Mouse (Mus musculus): ENCODE measurements around the gene Hp. TPM values are rescaled to one million over a fixed set of nuclear protein-coding genes. Genes with fewer than 3 reads are reported as not detected.

The Hp gene
- 4.9 and 8.2 TPM in 2 replicates for polyA plus RNA-seq (2015; fragmentation: Nextera tagmentation; extraction: Ambion mirVana)

GRCm38 (mm10) chr8:109578900-109579301 lies at the start of gene Hp:
Gene Hp, minus strand, starts transcription at chr8:109579172.
- WGBS = 34% methylated on average over 8 of the region's 8 CpGs
- Histone ChIP-seq H3K4me3 (ENCODE audit: low read length) (no peak within 1 kb of the TSS), H3K9me3 (ENCODE audit: low read length) (peaks cover 2% of the 10 kb centered on the region), H3K27ac (ENCODE audit: low read length) (no peak within 1 kb of the TSS), H3K27me3 (ENCODE audit: insufficient read depth, low read length) (no peaks in the 10 kb centered on the region), H3K9ac (replicated peaks; ENCODE audit: low read length) (no peak within 1 kb of the TSS), H3K4me2 (replicated peaks; ENCODE audit: low read depth, low read length) (no peak within 1 kb of the TSS), H3K36me3 (ENCODE audit: insufficient read depth, low read length) (no peaks in the 10 kb centered on the region), H3K4me1 (ENCODE audit: insufficient read depth, low read length) (no peaks in the 10 kb centered on the region)
- ATAC-seq (ENCODE audit: low FRiP score, low TSS enrichment) = no peak

GRCm38 (mm10) chr8:109628638-109629037 lies 49.7 kb upstream of the Hp start:
- Histone ChIP-seq H3K4me3 (ENCODE audit: low read length) (no peak overlapping the region), H3K36me3 (ENCODE audit: insufficient read depth, low read length) (no peaks in the 10 kb centered on the region), H3K4me2 (replicated peaks; ENCODE audit: low read depth, low read length) (no peak overlapping the region), H3K9me3 (ENCODE audit: low read length) (peaks cover 6% of the 10 kb centered on the region; the same call in 1 of the 2 replicates), H3K4me1 (ENCODE audit: insufficient read depth, low read length) (no peaks in the 10 kb centered on the region), H3K27me3 (ENCODE audit: insufficient read depth, low read length) (no peaks in the 10 kb centered on the region), H3K27ac (ENCODE audit: low read length) (no peak overlapping the region), H3K9ac (replicated peaks; ENCODE audit: low read length) (no peak overlapping the region)
- ATAC-seq (ENCODE audit: low FRiP score, low TSS enrichment) = no peak
- 64% methylated on average over 6 of the region's 6 CpGs for WGBS

- H3K36me3 ChIP-seq (ENCODE audit: insufficient read depth, low read length) = no peaks in the 10 kb centered on the region
- H3K4me1 ChIP-seq (ENCODE audit: insufficient read depth, low read length) = no peaks in the 10 kb centered on the region
- H3K9me3 ChIP-seq (ENCODE audit: low read length) = no peaks in the 10 kb centered on the region
- no peak overlapping the region for H3K9ac ChIP-seq (replicated peaks; ENCODE audit: low read length)
- H3K27ac ChIP-seq (ENCODE audit: low read length) = no peak overlapping the region
- H3K27me3 ChIP-seq (ENCODE audit: insufficient read depth, low read length) = no peaks in the 10 kb centered on the region
- H3K4me3 ChIP-seq (ENCODE audit: low read length) = no peak overlapping the region
- ATAC-seq (ENCODE audit: low FRiP score, low TSS enrichment) = no peak
- no peak overlapping the region for H3K4me2 ChIP-seq (replicated peaks; ENCODE audit: low read depth, low read length)
- WGBS = 89% methylated on average over 3 of the region's 3 CpGs
These were observed 36.6 kb upstream of the Hp start for GRCm38 (mm10) chr8:109615569-109615968.

GRCm38 (mm10) chr8:109614243-109615210 lies 35.6 kb upstream of the Hp start, which contains the start of gene Pkd1l3:
Gene Pkd1l3, plus strand, starts transcription at chr8:109614517.
- H3K4me2 ChIP-seq (replicated peaks; ENCODE audit: low read depth, low read length) = no peak within 1 kb of the TSS
- no peaks in the 10 kb centered on the region for H3K27me3 ChIP-seq (ENCODE audit: insufficient read depth, low read length)

GRCm38 (mm10) chr8:109609153-109609502 lies 30.2 kb upstream of the Hp start:
- Histone ChIP-seq H3K4me1 (ENCODE audit: insufficient read depth, low read length) (peaks cover 12% of the 10 kb centered on the region), H3K9ac (replicated peaks; ENCODE audit: low read length) (peak overlapping the region; percentile 83), H3K27ac (ENCODE audit: low read length) (peak overlapping the region; percentile 99), H3K27me3 (ENCODE audit: insufficient read depth, low read length) (no peaks in the 10 kb centered on the region), H3K4me3 (ENCODE audit: low read length) (peak overlapping the region; percentile 73), H3K9me3 (ENCODE audit: low read length) (no peaks in the 10 kb centered on the region), H3K4me2 (replicated peaks; ENCODE audit: low read depth, low read length) (peak overlapping the region; percentile 78), H3K36me3 (ENCODE audit: insufficient read depth, low read length) (0 out of 2 replicates have a peak, but pooled peaks cover 2% of the 10 kb centered on the region)
- 7% methylated on average over 5 of the region's 5 CpGs for WGBS
- ATAC-seq (ENCODE audit: low FRiP score, low TSS enrichment) = no peak

More at GRCm38 (mm10) chr8:109614243-109615210, 35.6 kb upstream of the Hp start, which contains the start of gene Pkd1l3:
- Histone ChIP-seq H3K9me3 (ENCODE audit: low read length) (no peaks in the 10 kb centered on the region), H3K4me1 (ENCODE audit: insufficient read depth, low read length) (no peaks in the 10 kb centered on the region), H3K36me3 (ENCODE audit: insufficient read depth, low read length) (no peaks in the 10 kb centered on the region), H3K9ac (replicated peaks; ENCODE audit: low read length) (no peak within 1 kb of the TSS), H3K27ac (ENCODE audit: low read length) (no peak within 1 kb of the TSS), H3K4me3 (ENCODE audit: low read length) (no peak within 1 kb of the TSS)
- ATAC-seq (ENCODE audit: low FRiP score, low TSS enrichment) = no peak
- 64% methylated on average over 27 of the region's 27 CpGs for WGBS

- WGBS = under 1% methylated on average over 42 of the region's 42 CpGs
- Histone ChIP-seq H3K4me3 (ENCODE audit: low read length) (peak within 1 kb of the TSS; percentile 73), H3K4me1 (ENCODE audit: insufficient read depth, low read length) (peaks cover 12% of the 10 kb centered on the region), H3K27ac (ENCODE audit: low read length) (peak within 1 kb of the TSS; percentile 99), H3K9ac (replicated peaks; ENCODE audit: low read length) (peak within 1 kb of the TSS; percentile 83), H3K4me2 (replicated peaks; ENCODE audit: low read depth, low read length) (peak within 1 kb of the TSS; percentile 78), H3K27me3 (ENCODE audit: insufficient read depth, low read length) (no peaks in the 10 kb centered on the region), H3K36me3 (ENCODE audit: insufficient read depth, low read length) (peaks cover 8% of the 10 kb centered on the region; the same call in 1 of the 2 replicates), H3K9me3 (ENCODE audit: low read length) (no peaks in the 10 kb centered on the region)
- peak; percentile 99 for ATAC-seq (ENCODE audit: low FRiP score, low TSS enrichment)
These were observed 29.5 kb upstream of the Hp start, which contains the start of gene Dhodh for GRCm38 (mm10) chr8:109608271-109609152. Gene Dhodh, minus strand, starts transcription at chr8:109608673.

- Histone ChIP-seq H3K9ac (replicated peaks; ENCODE audit: low read length) (peak overlapping the region; percentile 83), H3K4me2 (replicated peaks; ENCODE audit: low read depth, low read length) (peak overlapping the region; percentile 78), H3K4me1 (ENCODE audit: insufficient read depth, low read length) (peaks cover 12% of the 10 kb centered on the region), H3K36me3 (ENCODE audit: insufficient read depth, low read length) (peaks cover 14% of the 10 kb centered on the region; the same call in 1 of the 2 replicates), H3K4me3 (ENCODE audit: low read length) (peak overlapping the region; percentile 73), H3K27ac (ENCODE audit: low read length) (0 out of 2 replicates have a peak overlapping the region, but pooled peaks have one; percentile 99), H3K9me3 (ENCODE audit: low read length) (no peaks in the 10 kb centered on the region), H3K27me3 (ENCODE audit: insufficient read depth, low read length) (no peaks in the 10 kb centered on the region)
- no peak for ATAC-seq (ENCODE audit: low FRiP score, low TSS enrichment)
- 10% methylated on average over 12 of the region's 12 CpGs for WGBS
These were observed 28.7 kb upstream of the Hp start for GRCm38 (mm10) chr8:109607650-109608049.

- Histone ChIP-seq H3K9me3 (ENCODE audit: low read length) (no peaks in the 10 kb centered on the region), H3K27me3 (ENCODE audit: insufficient read depth, low read length) (no peaks in the 10 kb centered on the region), H3K4me3 (ENCODE audit: low read length) (no peak overlapping the region), H3K4me1 (ENCODE audit: insufficient read depth, low read length) (peaks cover 12% of the 10 kb centered on the region), H3K27ac (ENCODE audit: low read length) (no peak overlapping the region), H3K4me2 (replicated peaks; ENCODE audit: low read depth, low read length) (no peak overlapping the region), H3K9ac (replicated peaks; ENCODE audit: low read length) (no peak overlapping the region), H3K36me3 (ENCODE audit: insufficient read depth, low read length) (peaks cover 14% of the 10 kb centered on the region; the same call in 1 of the 2 replicates)
- ATAC-seq (ENCODE audit: low FRiP score, low TSS enrichment) = no peak
- 79% methylated on average over 2 of the region's 2 CpGs for WGBS
These were observed 27.8 kb upstream of the Hp start for GRCm38 (mm10) chr8:109606725-109607124.

GRCm38 (mm10) chr8:109595854-109596253 lies 16.9 kb upstream of the Hp start:
- H3K27ac ChIP-seq (ENCODE audit: low read length) = no peak overlapping the region
- H3K9ac ChIP-seq (replicated peaks; ENCODE audit: low read length) = no peak overlapping the region
- no peaks in the 10 kb centered on the region for H3K4me1 ChIP-seq (ENCODE audit: insufficient read depth, low read length)
- H3K4me3 ChIP-seq (ENCODE audit: low read length) = no peak overlapping the region
- peaks cover 29% of the 10 kb centered on the region for H3K36me3 ChIP-seq (ENCODE audit: insufficient read depth, low read length)
- no peaks in the 10 kb centered on the region for H3K9me3 ChIP-seq (ENCODE audit: low read length)
- H3K4me2 ChIP-seq (replicated peaks; ENCODE audit: low read depth, low read length) = no peak overlapping the region
- WGBS = 53% methylated on average over 8 of the region's 8 CpGs
- 0 out of 2 replicates have a peak, but pooled peaks have one; percentile 59 for ATAC-seq (ENCODE audit: low FRiP score, low TSS enrichment)
- H3K27me3 ChIP-seq (ENCODE audit: insufficient read depth, low read length) = no peaks in the 10 kb centered on the region

Measured in kidney, embryonic 16.5 days (tissue).